Mouse (Mus musculus): ENCODE data around the gene Sox10.

Gene Sox10

GRCm38 (mm10) chr15:79162301-79162700, 2.7 kb downstream of the Sox10 start:
- DNase-seq (ENCODE audit: low spot score in 2 of 2) = no peak

GRCm38 (mm10) chr15:79155572-79155971, 9.5 kb downstream of the Sox10 start:
- DNase-seq (ENCODE audit: low spot score in 2 of 2) = no peak

GRCm38 (mm10) chr15:79152709-79153108, 12.3 kb downstream of the Sox10 start:
- DNase-seq (ENCODE audit: low spot score in 2 of 2) = no peak

DNA sequence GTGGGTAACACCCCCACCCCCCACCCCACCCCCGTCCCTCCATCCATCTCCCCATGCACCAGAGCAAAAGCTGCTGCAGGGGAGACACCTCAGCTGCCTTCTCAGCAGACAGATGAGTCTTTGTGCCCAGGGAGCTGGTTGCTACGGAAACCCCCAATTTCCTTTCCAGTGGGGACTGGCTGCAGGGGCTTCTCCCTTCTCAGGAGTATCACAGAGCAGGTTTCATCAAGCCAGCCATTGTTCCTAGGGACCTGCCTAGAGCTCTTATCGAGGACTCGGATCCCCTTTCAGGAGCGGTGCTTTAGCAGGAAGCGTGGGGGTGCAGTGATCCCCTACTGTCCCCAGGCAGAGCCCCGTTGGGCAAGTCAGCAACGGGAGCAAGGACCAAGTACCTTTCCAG, 13.2 kb downstream of the Sox10 start:
- DNase-seq (ENCODE audit: low spot score in 2 of 2) = no peak

DNA sequence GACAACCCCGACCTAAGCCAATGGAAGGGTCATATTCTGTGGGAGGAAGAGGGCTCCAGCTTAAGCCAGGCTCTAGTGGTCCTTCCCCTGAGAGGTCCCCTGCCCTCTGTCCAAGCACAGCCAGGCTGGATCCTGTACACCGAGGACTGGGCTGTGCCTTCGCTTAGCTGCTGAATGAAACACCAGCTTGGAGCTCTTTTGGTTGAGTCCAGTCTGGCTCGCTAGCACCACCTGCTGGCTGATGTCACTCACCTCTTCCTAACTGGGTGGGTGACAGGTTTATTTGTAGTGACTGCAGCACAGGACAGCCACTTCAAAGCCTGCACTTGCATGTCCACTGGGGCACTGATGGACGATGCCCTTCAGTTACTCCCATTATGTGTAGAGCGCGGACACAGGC, 16.5 kb downstream of the Sox10 start:
- peak; percentile 67 to 70 for DNase-seq (ENCODE audit: low spot score in 2 of 2)

- no peak for DNase-seq (ENCODE audit: low spot score in 2 of 2)
These were observed 19.5 kb downstream of the Sox10 start for GRCm38 (mm10) chr15:79145522-79145921.

DNA sequence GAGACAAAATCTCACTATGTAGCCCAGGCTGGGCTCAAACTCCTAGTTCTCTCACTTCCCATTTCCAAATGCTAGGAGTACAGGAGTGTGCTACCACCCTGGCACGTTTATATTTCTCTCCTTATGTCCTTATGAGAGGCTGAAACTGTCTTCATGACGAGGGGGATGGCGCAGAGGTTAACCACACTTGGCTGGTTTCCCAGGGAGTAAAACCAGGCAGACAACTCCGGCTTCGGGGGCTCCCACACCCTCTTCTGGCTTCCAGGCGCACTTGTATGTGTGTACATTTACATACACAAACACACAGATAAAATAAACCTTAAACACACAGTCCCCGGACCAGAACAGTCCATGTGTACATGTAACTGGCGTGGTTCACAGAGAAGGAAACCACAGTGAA, 21.0 kb downstream of the Sox10 start:
- DNase-seq (ENCODE audit: low spot score in 2 of 2) = no peak

DNA sequence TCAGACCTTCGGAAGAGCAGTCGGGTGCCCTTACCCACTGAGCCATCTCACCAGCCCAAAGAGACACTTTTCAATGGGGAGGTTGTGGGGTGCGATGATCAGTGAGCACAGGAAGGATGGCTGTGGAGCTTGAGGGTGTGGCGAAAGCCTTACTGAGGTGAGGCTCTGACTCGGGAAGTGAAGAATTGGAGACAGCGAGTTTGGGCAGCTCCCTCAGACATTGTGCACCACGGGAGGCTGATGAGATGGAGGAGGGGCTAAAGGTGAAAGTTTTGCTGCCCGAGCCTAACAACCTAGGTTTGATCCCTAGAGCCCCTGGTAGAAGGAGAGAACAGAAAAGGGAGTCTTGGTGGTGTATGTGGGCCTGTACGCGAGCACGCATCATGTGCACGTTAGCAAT, 21.7 kb downstream of the Sox10 start:
- DNase-seq (ENCODE audit: low spot score in 2 of 2) = no peak

- DNase-seq (ENCODE audit: low spot score in 2 of 2) = no peak
These were observed 23.5 kb downstream of the Sox10 start for GRCm38 (mm10) chr15:79141566-79141917.

DNA sequence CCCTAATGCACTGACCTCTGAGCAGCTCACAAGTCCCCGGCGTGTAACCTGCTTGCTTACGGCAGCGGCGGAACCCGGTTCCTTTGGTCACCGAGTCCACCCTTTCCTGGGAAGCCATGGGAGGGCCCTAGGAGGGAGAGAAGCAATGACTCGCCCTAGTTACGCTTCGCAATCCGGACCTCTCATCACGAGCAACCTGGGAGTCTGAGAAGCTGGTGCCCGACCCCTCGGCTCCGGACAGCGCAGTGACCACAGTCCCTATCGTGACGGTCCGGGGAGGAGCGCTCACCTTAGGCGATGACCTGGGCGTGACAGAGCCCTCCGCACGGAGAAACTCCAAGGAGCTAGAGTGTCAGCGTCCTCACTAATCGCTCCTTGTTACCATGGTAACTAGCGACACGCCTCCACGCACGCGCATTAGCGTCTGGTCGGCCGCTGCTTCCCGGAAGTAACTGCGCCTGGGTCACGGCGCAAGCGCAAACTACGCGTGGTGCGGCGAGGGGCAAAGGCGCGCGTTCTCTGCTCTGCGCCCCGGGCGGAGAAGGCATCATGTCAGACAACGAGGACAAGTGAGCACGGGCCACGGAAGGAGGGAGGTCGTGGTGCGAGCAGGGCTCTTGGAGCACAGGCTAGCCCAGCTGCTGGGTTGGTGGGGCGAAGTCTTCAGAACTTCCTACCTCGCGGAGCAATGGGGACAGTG, 24.0 kb downstream of the Sox10 start, which contains the start of the genes Polr2f and 1700088E04Rik:
TSS of gene Polr2f (plus strand) at position 144 of the 700 bp plus-strand sequence.
TSS of gene 1700088E04Rik (minus strand) at position 388 of the 700 bp plus-strand sequence.
- DNase-seq (ENCODE audit: low spot score in 2 of 2) = peak; percentile 91

DNA sequence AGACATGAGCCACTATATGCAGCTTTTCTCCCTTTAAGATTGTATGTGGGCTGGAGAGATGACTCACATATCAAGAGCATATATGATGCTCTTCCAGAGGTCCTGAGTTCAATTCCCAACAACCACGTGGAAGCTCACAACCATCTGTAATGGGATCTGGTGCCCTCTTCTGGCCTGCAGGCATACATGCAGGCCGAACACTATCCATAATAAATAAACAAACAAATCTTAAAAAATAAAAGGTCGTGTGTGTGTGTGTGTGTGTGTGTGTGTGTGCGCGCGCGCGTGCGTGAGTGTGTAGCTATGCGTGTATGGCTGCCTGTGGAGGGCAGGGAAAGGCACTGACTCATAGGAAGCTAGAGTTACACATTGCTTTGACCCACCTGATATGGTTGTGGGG, 25.4 kb downstream of the Sox10 start:
- DNase-seq (ENCODE audit: low spot score in 2 of 2) = no peak

DNA sequence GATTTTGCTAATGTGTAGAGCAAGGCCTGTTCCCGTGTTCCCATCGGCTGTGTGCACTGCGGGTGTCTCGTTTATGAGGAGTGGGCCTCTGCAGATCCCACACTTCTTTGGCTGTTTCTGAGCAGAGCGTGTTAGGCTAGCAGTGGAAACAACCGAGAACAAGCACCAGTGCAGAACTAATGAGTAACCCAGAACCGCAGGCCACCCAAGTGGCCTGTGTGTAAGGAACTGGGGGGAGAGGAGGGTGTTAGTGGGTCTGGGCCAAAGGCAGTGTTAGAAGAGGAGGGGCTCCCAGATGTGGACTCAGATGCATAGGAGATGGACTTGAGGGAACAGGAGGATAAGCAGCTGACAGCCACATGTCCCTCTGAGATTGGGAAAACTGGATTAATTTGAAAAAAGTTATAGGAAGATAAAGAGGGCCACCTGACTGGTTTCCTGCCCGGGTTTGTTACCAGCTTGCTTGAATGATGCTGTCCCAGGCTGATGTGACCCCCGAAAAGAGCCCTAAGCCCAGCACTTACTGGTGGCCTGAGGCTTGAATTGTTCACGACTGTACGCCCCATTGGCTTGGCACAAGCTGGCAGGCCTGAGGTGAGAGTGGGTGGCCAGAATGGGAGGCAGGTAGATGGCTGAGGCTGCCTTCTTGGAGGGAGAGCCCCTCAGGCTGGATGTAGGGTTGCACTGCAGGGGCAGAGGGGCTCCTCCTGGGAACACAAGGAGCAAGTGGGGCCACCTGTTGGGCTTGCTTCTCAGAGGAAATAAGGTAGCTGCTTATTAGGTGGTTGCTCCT, 29.1 kb downstream of the Sox10 start:
- no peak for DNase-seq (ENCODE audit: low spot score in 2 of 2)

DNA sequence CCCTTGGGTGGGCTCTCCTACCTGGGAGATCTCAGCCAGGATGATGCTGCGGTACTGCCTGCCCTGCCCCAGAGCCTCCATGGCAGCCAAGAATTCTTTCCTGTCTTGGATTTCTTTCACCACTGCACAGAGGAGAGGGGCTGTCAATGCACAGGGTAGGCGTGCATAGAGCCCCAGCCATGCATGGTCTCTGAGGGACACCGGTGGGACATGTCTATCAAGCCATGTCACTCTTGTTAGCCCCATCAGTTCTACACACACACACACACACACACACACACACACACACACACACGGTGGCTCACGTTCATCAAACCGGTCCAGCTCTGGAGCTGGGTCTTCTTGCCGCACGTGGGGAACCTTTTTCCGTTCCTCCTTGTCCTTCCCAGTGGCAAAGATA, 29.7 kb downstream of the Sox10 start:
- DNase-seq (ENCODE audit: low spot score in 2 of 2) = no peak

GRCm38 (mm10) chr15:79134496-79135270, 30.4 kb downstream of the Sox10 start:
- no peak for DNase-seq (ENCODE audit: low spot score in 2 of 2)

DNA sequence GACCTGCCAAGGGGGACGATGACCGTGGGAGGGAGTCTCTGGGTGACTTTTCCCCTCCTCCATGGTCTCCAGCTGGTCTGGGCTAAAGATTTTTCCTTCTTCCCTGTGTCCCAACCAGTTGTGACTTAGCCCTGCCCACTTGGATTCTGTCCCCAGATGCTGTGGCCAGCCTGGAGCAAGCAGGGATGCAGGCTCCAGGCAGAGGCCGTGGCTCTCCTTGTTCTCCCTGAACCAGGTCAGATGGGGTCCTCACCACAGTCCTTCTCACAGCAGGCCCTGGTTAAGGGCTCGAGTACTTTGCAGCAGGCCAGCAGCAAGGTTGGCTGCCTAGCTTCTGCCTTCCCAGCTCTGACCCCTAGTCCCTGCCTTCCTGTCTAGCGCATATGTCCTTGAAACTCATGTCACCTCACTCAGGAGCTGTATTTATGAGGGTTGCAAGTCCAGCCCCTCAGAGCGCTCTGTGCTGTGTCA, 31.8 kb downstream of the Sox10 start:
- no peak for DNase-seq (ENCODE audit: low spot score in 2 of 2)

DNA sequence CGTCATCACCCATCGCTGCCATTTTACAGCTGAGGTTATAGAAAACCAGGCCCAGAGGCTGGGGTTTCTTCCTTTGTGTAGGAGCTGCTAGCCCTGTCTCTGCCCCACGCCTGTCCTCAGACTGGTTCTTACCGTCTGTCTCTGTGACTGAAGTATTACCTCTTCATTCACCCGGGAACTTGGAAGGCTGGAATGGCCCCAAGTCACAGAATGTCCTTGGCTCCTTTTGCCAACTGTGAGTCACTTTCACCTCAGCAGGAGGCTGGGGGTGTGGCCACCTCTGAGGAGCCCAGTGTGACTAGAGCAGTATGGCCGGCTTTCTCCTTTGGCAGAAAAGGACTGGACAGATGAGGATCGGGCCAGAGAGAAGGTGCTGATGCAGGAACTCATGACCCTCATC, 33.6 kb downstream of the Sox10 start:
- DNase-seq (ENCODE audit: low spot score in 2 of 2) = no peak

DNA sequence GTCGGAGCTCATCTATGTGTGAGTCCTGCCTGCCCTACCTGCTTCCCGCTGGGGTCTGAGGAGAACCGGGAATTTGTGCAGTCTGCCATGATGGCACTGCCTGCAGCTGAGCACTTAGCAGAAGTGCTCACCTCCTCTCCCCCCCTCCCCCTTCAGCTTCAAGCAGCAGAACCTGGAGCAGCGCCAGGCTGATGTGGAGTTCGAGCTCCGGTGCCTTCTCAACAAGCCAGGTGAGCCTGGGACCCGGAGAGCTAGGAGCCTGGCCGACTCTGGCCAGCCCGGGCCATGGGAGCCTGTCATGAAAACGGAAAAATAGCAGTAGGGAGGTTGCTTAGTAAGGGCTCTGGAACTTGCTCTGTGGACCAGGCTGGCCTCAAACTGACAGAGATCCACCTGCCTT, 34.3 kb downstream of the Sox10 start:
- no peak for DNase-seq (ENCODE audit: low spot score in 2 of 2)

DNA sequence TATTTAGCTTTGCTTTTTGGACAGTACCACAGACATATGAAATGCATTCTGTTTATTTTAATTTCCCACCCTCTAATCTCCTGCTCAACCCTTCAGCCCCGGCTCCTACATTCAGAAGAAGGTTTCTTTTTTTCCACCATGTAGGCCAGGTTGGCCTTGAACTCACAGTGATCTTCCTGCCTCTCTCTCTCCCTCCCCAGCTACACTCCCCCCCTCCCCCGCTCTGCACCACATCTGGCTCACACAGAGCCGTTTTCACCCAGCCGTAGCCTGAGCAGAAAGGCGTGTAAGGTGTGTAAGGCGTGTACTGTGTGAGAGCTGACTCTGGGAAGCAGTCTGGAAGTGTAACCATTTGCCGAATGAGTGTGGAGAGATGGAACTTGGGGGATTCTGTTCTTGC, 35.7 kb downstream of the Sox10 start:
- no peak for DNase-seq (ENCODE audit: low spot score in 2 of 2)

DNA sequence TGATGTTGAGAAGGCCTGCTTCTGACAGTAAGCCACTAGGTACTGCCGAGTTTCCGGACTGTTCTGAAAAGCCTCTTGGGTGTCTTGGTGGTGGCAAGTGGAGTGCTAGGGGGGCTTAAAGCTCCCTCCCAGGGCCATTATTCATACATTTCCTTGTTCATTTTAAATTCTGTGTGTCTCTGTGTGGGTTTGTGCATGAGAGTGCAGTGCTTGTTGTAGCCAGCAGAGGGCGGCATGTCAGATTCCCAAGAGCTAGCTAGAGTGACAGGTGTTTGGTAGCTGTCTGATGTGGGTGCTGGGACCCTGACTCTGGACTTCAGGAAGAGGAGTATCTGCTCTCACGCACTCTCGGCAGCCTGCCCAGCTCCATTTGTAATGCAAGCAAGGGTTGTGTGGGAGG, 36.8 kb downstream of the Sox10 start:
- no peak for DNase-seq (ENCODE audit: low spot score in 2 of 2)

GRCm38 (mm10) chr15:79127101-79127500, 37.9 kb downstream of the Sox10 start:
- DNase-seq (ENCODE audit: low spot score in 2 of 2) = no peak

GRCm38 (mm10) chr15:79126217-79126932, 38.7 kb downstream of the Sox10 start:
- DNase-seq (ENCODE audit: low spot score in 2 of 2) = peak in 1 of 2 experiments; percentile 32
